Mouse (Mus musculus): ENCODE measurements at regions not wholly inside any gene's neighbourhood (a gene's known extent, or its start where the extent isn't known, plus 50 kb on each side); places are given as distances from the start of the nearest gene placed in this dataset.

DNA sequence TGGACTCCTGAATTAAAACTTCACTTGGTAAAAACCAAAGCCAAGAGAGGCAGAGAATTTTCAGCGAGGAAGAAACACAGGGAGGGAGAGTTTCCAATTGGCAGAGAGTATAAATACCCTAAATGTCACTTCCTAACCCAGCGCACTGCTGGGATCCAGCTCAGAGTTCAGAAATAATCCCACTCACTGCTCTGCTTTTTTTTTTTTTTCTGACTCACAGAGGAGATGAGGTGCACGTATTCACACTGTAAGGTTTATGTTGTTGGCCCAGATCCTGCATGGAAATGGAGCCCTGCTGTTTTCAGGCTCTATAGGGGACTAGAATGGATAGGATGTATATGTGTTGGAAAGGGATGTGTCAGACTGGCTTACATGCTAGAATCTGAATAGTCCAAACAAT, 249.8 kb upstream of the Gm10131 start:
- TF ChIP-seq CTCF (conservative IDR thresholded peaks at IDR 0.05; ENCODE audit: low read length), result no peak
- TF ChIP-seq NANOG (IDR thresholded peaks at IDR 0.05; ENCODE audit: borderline replicate concordance, low read length), result no peak

Data from E14TG2a.4 (cell line).